Mouse (Mus musculus) effector memory CD4-positive, alpha-beta T cell, adult 5 months (primary cell): ENCODE measurements around the gene Rnf4. TPM values are rescaled to one million over a fixed set of nuclear protein-coding genes. Genes with fewer than 3 reads are reported as not detected.

Experiments
- polyA plus RNA-seq: library from polyadenylated mRNA; unstranded; fragments of 100-300 nt; shearing (Covaris generic); gene quantifications from one replicate; pipeline ENCODE4 v1.2.1, GENCODE M21; 2017

Rnf4 gene
- polyA plus RNA-seq = 231 TPM

DNA sequence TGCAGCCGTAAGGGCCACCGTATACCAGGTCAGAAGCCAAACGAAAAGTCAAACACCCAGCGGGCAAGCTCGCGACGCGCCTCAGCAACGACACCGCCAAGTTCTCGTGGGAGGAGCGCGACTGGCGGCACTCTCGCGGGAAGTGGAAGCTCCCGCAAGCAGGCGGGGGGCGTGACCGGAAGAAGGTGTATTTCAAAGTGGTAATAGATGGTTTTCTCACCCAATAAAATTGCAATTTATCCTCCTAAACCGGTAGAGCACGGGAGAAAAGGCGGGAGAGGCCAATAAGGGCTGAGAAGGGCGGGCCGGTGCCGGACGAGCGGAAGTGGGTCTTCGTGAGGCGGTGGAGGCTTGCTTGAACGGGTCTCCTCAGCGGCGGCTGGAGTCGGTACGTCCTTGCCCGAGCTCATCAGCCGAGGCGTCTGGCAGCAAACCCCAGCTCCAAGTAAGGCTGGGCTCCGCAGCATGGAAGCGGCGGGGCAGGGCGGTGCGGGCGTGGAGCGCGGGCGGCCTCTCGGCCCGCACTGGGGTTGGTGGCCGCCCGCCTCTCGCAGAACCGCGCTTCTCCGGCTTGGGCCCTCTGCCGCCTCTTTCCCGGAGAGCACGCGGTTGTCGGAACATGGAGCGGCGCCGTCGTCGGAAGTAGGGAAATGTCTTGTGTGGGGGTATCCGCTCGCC lies at the start of gene Rnf4:
Gene Rnf4 (plus strand): TSS at position 193 of the 678 bp plus-strand sequence.

DNA sequence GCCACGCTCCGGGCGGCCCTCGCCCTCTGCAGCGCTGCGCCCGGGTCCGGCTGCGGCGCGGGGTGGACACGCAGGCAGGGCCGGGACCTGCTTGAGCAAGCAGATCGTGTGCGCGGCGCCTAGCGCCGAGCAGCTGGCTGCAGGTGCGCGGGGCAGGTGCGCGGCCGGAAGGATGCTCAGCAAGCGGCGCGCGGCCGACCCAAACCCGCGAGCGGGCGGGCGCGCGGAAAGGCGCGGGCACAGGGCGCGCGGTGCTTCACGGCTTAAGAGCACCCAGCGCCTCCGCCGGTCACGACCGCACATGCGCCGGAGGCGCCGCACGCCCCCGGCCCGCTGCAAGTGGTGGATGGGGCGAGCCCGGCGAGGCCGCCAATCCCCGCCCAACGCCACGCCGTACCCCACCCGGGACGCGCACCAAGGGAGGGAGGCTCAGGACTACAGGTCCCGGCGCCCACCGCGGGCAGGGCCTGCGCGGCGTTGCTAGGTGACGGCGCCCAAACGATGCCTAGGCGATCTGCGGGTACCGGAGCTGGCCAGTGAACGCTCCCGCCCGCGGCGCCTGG lies 47.9 kb upstream of the Rnf4 start, which contains the start of the genes Zfyve28 and Cfap99:
Gene Zfyve28 (minus strand): TSS at position 296 of the 563 bp plus-strand sequence.
Gene Cfap99 (plus strand): TSS at position 447 of the 563 bp plus-strand sequence.

DNA sequence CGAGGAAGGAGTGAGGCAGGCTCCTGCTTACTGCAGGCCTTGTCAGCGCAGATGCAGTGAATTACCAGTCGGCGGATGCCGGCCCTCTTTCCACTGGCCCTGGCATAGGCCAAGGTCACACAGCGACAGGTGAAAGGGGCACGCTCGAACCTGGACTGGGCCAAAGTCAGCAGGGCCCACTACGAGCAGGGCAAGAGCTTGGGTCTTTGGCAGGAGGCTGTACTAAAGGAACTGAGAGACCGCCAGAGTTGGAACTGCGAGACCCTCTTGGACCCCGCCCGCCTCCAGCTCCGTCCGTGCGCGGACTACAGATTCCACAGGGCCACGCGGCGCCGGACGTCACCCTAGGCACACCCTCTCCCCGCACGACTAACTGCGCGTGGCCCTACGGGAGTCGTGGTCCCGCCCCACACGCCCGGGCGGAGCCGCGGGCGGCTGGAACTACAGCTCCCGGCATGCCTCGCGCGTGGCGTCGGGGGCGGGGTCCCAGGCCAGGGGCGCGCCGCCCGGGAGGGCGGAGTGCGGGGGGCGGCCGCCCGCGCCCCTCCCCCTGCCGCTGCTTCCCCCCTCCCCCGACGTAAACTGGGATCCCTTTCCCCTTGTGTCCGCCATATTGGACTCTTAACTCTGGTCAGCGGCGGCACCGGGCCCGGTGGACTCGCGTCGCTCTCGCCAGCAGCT lies 33.4 kb downstream of the Rnf4 start, which contains the start of gene Fam193a:
Gene Fam193a (plus strand): TSS at position 593 of the 681 bp plus-strand sequence.

Other genes starting within 250 kb of the Rnf4 start
- gene Poln, start 166.8 kb upstream of the Rnf4 start, polyA plus RNA-seq = 0.36 TPM
- 80.5 TPM for gene Haus3, start 166.8 kb upstream of the Rnf4 start, polyA plus RNA-seq
- 33.9 TPM for gene Mxd4, start 148.6 kb upstream of the Rnf4 start, polyA plus RNA-seq
- 3.2 TPM for gene Zfyve28, start 47.8 kb upstream of the Rnf4 start, polyA plus RNA-seq
- gene Cfap99, start 47.7 kb upstream of the Rnf4 start, polyA plus RNA-seq = not detected
- gene Fam193a, start 33.6 kb downstream of the Rnf4 start, polyA plus RNA-seq = 17.3 TPM
- gene Tnip2, start 177.7 kb downstream of the Rnf4 start, polyA plus RNA-seq = 45.7 TPM
- 6.8 TPM for gene Sh3bp2, start 189.5 kb downstream of the Rnf4 start, polyA plus RNA-seq
- gene Add1, start 237.4 kb downstream of the Rnf4 start, polyA plus RNA-seq = 161 TPM